23 mouse cellular contexts compared by ENCODE assay signal in the genomic region with DNA sequence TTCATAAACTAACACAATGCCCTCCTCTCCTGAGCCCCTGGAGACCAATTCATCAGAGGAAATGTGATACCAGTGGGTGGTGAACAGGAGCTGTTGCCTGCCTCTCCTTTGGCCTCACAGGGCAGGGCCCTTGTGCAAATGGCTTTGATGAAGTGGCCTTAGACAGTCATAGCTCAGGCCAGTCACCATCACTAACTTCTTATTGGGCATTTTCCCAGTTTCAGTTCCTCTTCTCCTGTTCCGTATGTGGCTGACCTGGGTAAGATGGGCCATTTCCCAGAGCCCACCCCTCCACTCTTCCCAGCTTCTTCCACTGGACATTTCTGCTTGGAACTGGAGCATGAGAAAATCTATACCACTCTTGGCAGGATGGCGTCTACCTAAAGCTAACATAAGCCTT.
"Had no signal": no experiment of that assay in that cellular context is flagged by ENCODE, and none has a peak within 500 bp of the region (broad histone marks: within the 10 kb centered on the region; RNA-seq: fewer than 3 reads in every experiment).

No protein-coding gene starts in this region.

- H3K36me3 ChIP-seq: heart, embryonic 10.5 days; heart, embryonic 12.5 days; hindbrain, embryonic 12.5 days; intestine, embryonic 15.5 days; limb, embryonic 13.5 days; limb, embryonic 15.5 days; liver, embryonic 12.5 days had no signal

- H3K27me3 ChIP-seq: intestine, embryonic 15.5 days had no signal

- H3K9ac ChIP-seq: heart, embryonic 12.5 days; hindbrain, embryonic 12.5 days; hindbrain, embryonic 14.5 days; intestine, embryonic 15.5 days; limb, embryonic 13.5 days; limb, embryonic 15.5 days; liver, embryonic 12.5 days had no signal

- ATAC-seq: hindbrain, embryonic 16.5 days; inflammation-experienced regulatory T-cells, adult 6 months; intestine, embryonic 15.5 days; intestine, postnatal 0 days; liver, embryonic 12.5 days had no signal

- H3K4me2 ChIP-seq: heart, embryonic 12.5 days; hindbrain, embryonic 12.5 days; hindbrain, embryonic 14.5 days; intestine, embryonic 15.5 days; limb, embryonic 13.5 days; limb, embryonic 15.5 days; liver, embryonic 12.5 days had no signal

- H3K27ac ChIP-seq: heart, embryonic 10.5 days; hindbrain, embryonic 12.5 days; hindbrain, embryonic 14.5 days; intestine, embryonic 15.5 days; layer of hippocampus, adult 2 months; limb, embryonic 13.5 days; limb, embryonic 15.5 days; liver, embryonic 12.5 days had no signal

- H3K9me3 ChIP-seq: heart, embryonic 10.5 days; heart, embryonic 12.5 days; hindbrain, embryonic 12.5 days; intestine, embryonic 15.5 days; limb, embryonic 13.5 days; limb, embryonic 15.5 days; liver, embryonic 12.5 days had no signal

- DNase-seq: gastrocnemius, postnatal 14 days; gastrocnemius, postnatal 36 days; heart, adult 18-20 months; heart, postnatal 10 days; heart, postnatal 36 days; kidney, adult 18-20 months; kidney, adult 8-10 months; kidney, postnatal 10 days; kidney, postnatal 25 days; kidney, postnatal 4 days; left cerebral cortex, postnatal 4 days had no signal

- H3K4me3 ChIP-seq: heart, embryonic 10.5 days; heart, embryonic 12.5 days; hindbrain, embryonic 12.5 days; intestine, embryonic 15.5 days; layer of hippocampus, adult 2 months; limb, embryonic 13.5 days; limb, embryonic 15.5 days; liver, embryonic 12.5 days had no signal
